Mouse (Mus musculus) embryonic stem cell, embryonic (primary cell): ENCODE measurements at regions not wholly inside any gene's neighbourhood (a gene's known extent, or its start where the extent isn't known, plus 50 kb on each side); places are given as distances from the start of the nearest gene placed in this dataset.

Experiments used
- CTCF ChIA-PET, 4 experiments: fragments of 300-600 bp in 2 of 4; fragments of 350-600 bp in 2 of 4; sonication (Branson Sonifier 250); formaldehyde crosslinking; loops; one replicate each; lab custom pipeline; 2022; ENCODE audit warnings: inconsistent platforms in 2 of 4; lab: Charles Lee
- POLR2A ChIA-PET, 4 experiments: fragments of 300-600 bp in 2 of 4; fragments of 350-600 bp in 2 of 4; sonication (Branson Sonifier 250); formaldehyde crosslinking; loops; one replicate each; lab custom pipeline; 2022; ENCODE audit warnings: antibody characterized with exemption in 4 of 4, inconsistent platforms in 1 of 4; lab: Charles Lee

- POLR2A ChIA-PET, result no interaction called here
- CTCF ChIA-PET, result interaction anchor here in 1 of 4 experiments (0.6 kb wide), 2 partner anchors 14 to 87 kb away, joined by 3 to 4 read pairs; no protein-coding TSS in a partner anchor
Measured at GRCm38 (mm10) chr13:59976425-59976824, 153.5 kb upstream of the Tut7 start.

DNA sequence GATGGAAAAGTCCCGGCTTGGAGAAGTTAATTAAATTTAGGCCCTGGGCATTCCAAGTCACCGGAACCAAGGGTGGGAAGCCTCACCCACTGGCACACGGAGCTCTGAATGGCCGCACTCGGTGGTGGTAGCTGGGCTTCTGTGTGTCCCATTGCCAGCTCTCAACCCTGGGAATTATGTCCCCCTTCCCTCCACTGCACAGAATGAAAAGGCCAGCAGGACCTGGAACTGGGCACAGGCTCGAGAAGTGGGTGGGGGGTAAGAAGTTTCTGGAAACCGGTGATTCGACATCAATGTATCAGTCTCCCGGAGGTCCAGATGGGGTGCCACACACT lies 149.1 kb upstream of the Tut7 start:
- ChIA-PET POLR2A (interaction anchor here in 2 of 4 experiments (1.0 kb wide), 2 partner anchors 8 to 205 kb away, joined by 3 read pairs; partner anchors contain the start of gene Gas1 (in 1 of the 2)), CTCF (no interaction called here)

DNA sequence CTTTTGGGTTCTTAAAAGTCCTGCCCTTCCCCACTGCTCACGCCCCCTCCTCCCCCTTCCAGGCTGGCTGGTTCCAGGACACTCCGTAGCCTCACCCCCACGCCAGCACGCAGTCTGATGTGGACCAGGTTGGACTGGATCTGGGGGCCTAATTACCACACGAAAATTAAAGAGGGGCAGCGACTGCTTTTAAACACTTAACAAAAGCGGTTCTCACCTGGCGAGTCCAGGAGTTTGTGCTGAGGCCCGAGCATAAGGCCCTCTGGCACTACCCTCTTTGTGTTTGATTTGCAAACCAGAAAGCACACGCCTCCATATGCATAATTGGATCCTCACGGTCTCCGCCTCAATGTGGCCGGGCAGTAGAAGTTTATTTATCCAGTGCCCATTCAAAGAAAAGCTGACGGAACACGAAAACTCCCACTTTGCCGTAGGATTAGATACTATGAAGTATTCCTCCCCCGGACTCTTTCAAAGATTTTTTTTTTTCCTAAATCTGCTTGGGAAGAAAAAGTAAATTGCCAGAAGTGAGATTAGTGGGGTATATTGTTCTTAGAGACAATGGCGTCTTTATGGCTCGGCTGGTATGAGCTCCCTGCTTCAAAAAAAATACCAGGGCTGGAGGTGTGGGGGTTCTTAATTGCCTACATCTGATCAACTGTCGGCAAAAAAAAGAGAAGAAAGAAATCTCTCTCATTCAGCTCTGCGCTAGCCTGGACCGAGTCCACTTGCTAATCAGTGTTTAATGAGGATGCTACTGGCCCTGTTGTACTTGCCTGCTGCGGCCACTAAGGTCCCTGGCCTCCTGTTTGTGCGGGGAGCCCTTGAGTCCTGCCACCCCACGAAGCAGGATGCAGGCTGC lies 148.5 kb upstream of the Tut7 start:
- ChIA-PET POLR2A (interaction anchor here in 1 of 4 experiments (1.0 kb wide), 1 partner anchor 8 kb away, joined by 3 read pairs; no protein-coding TSS in a partner anchor), CTCF (no interaction called here)

GRCm38 (mm10) chr13:59970430-59970829 lies 147.5 kb upstream of the Tut7 start:
- POLR2A ChIA-PET, result no interaction called here

DNA sequence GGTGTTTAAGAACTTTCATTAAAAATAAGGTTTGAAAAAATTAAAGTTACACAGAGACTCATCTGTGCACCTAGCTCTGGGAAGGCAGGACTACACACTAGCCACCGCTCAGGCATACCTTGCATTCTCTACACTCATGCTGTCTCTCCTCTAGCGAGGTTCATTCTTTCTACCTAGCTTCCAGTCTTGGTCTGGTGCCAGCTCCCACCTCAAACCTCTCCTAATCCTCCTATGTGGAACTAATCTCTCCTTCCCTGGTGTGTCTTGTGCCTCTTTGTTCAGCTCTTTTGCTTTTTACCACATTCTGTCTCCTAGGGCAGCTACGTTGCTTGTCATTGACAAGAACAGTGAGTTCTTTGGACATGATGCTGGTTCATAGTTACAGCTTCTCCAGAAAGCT lies 146.5 kb upstream of the Tut7 start:
- CTCF ChIA-PET, result no interaction called here
- POLR2A ChIA-PET, result no interaction called here

More at GRCm38 (mm10) chr13:59970430-59970829, 147.5 kb upstream of the Tut7 start:
- CTCF ChIA-PET, result no interaction called here

GRCm38 (mm10) chr13:59968584-59969240 lies 145.8 kb upstream of the Tut7 start:
- ChIA-PET POLR2A (no interaction called here), CTCF (no interaction called here)

DNA sequence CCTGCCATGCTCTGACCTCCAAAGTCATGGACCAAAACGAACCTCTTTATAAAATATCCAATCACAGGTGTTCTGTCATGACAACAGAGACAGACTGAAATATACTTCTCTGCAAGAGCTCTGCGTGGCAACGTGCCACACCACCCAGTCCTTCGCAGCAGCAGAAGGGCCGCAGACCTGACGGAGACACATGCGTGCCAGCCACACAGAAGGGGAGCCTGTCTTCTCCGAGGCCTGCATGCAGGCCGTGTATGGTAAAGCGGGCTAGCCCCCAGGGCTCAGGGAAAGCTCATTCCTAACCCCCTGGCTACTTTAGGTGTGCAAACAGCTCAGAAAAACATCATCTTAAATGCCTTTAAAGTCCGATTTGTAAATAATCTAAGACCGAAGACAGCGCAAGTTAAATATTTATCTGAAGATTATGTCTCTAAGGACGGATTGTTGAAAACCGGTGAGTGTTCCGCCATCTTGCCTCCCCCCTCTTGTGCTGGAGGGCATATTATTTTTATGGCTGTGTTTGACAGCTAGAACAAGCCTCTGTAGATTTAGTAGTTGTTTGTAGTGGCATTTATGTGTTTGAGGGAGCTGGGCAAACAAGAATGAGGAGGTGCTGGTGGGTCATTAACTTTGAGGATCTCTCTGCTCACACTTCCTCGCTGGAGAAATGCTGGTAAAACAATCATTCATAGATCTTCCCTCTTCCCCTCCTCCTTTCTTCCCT lies 143.7 kb upstream of the Tut7 start:
- POLR2A ChIA-PET, result no interaction called here
- CTCF ChIA-PET, result no interaction called here

DNA sequence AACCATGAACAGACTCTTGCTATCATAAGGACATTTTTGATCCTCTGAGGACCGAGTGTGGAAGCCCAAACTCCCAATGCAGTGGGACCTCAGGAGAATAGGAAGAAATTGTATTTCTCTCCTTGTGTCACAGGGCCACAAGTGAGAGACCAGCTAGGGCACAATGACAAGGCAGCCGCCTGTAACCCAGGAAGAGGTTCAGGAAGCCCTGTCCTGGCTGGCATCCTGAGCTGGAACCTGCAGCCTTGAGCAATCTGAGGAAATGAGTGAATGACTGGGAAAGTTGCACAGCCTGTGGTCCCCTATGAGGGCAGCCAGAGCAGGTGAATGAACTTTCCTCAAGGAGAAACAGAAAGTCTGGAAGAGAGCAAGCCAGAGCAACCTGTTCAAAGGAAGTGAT lies 142.0 kb upstream of the Tut7 start:
- ChIA-PET CTCF (no interaction called here), POLR2A (no interaction called here)

DNA sequence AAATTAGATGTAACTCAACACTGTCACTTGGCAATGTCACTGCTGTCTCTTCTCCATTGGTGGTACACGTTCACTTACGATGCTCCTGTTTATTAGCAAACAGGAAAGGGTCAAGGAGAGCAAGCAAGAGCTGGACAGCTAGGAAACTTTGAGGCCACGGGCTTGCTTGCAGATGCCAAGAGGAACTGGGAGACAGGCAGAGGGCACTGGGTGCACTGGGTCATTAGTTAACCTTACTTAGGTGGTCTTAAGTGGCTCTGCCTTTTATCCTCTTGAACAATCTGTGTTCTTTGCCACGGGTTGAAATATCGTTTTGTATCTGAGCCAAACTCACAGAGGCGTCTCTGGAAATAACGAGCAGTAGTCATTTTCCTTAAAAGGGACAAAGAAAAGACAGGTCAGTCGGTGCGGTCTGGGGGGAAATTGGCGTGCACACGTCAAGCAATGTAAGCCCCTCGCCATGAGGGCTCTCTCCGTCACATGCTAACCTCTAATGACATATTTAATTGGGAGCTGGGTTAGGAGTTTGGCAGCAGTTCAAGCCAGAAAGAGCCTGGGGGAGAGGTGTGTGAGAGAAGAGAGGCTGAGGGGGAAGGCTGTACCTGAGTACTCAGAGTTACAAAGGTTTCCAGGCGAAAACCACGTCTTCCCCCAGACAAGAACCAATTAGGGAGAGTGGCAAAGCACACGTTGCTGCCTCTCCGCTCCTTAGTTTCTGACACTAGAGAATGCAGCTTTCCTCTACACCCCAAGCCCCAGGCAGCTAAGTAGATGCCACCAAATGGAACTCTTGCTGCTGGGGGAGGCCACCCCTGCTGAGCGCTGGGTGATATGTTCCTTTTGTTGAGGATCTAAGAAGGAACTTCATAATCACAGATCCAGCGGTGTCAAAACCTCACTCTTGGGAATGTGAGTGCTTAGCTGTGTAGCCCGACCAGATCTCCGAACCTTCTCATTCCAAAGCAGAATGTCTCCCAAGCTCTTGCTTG lies 140.0 kb upstream of the Tut7 start:
- CTCF ChIA-PET, result interaction anchor here in 1 of 4 experiments (0.5 kb wide), 1 partner anchor 14 kb away, joined by 4 read pairs; no protein-coding TSS in a partner anchor
- POLR2A ChIA-PET, result interaction anchor here in 2 of 4 experiments (0.5 to 0.9 kb wide), 2 partner anchors 14 to 267 kb away, joined by 3 to 7 read pairs; no protein-coding TSS in a partner anchor

DNA sequence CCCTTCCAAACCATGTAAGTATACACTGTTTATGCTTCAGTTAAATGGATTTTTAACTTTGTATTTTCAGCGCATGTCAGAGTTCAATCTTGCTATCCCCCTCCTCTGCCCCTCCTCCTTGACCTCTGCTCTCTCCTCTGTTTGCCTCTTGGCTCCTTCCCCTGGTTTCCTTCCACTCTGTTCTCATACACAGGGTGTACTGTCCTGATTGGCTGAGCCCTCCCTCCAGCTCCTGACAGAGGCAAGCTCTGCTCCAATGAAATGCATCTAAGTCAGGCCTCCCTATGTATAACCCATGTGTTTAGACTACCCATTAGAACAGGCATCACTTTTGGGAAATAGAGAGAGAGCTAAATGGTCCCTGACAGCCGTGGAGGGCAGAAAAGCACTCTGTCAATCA lies 133.5 kb upstream of the Tut7 start:
- ChIA-PET CTCF (interaction anchor here in 1 of 4 experiments (0.6 kb wide), 1 partner anchor 376 kb away, joined by 12 read pairs; no protein-coding TSS in a partner anchor), POLR2A (interaction anchor here in 2 of 4 experiments (0.7 to 0.8 kb wide), 2 partner anchors 9 to 317 kb away, joined by 3 read pairs; no protein-coding TSS in a partner anchor)

DNA sequence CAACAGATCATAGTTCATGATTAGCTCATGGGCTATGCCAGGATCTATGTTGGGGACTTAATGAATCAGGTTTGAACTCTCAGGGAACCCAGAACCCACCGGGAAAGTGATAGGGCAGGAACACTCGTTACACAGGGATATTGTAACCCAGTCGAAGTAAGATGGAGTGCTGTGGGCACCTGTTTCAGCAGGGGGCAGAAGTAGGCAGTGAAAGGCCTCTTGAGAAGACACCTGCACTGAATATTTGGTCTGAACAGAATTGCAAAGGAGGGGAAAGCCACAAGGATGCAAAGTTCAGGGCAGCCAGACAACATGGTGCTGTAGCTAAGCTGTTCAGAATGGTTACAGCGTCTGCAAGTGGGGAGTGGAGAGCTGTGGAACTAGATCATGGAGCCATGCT lies 129.9 kb upstream of the Tut7 start:
- ChIA-PET POLR2A (no interaction called here), CTCF (no interaction called here)

- ChIA-PET CTCF (no interaction called here), POLR2A (interaction anchor here in 1 of 4 experiments (0.7 kb wide), 1 partner anchor 214 kb away, joined by 3 read pairs; no protein-coding TSS in a partner anchor)
Measured at GRCm38 (mm10) chr13:59952116-59952515, 129.2 kb upstream of the Tut7 start.

DNA sequence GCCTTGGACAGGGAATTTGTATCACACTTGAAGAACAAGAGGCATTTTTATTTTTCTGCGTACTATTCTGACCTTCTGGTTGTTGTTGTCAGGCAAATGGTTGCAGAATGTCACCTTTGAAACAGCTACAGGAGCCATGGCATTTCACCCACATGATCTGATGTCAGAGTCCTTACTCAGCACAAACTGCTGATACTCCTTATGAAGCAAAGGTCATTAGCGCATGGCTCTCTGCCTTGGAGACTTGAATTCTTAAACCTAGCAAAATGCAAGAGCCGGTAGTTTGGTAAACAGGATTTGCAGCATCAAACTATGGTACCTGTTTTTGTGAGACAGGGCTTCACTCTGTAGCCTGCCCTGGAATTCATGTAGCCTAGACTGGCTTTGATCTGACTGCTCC lies 127.3 kb upstream of the Tut7 start:
- POLR2A ChIA-PET, result no interaction called here
- CTCF ChIA-PET, result no interaction called here

DNA sequence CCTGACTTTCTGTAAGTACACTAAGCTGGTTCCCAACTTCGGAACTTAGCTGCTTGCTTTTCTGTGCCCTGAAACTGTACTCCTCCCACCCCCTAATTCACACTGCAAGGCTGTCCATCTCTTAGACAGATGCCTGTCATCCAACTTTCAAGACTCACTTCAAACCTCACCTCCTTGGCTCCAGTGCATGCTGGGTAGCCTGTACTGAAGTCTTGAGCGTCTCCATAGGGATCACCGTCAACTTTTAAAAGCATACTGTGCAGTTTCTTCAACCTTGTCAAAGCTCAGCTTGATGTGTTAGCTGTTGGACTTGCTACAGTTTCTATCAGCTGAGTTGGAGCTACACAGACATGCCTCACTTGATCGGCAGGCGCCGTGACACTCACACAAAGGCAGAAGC lies 126.5 kb upstream of the Tut7 start:
- CTCF ChIA-PET, result no interaction called here
- POLR2A ChIA-PET, result interaction anchor here in 2 of 4 experiments (0.6 kb wide), 3 partner anchors 47 to 948 kb away, joined by 3 to 5 read pairs (median 4); partner anchors contain the start of gene Ctla2b (in 1 of the 2)

DNA sequence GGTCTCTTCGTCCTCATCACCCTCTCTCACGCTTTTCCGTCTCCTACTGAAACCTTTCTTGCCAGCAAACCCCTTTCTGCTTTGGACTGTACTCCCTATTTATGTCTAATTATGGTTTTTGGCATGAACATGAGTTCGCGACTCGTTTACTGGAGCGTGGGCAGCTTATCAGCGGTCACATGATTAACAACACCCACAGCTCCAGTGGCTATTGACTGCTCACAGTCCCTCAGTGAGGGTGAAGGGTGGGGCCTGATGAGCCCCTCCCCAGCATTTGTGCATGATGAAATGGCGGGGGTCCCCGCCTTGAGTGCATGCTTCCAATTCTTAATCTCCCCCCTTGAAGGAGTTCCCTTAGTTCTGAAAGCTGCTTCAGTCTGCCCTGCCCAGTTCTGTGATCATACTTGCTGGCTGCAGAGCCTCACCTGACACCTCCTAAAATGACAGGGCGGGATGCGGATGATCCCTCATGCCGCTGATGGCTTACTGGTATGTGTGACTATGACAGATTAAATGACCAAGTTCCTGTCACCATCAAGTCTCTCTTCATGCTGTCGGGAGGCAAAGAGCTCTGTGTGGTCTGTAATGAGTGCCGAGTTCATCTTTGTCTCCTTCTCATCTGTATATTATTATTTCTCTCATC lies 125.7 kb upstream of the Tut7 start:
- CTCF ChIA-PET, result no interaction called here
- POLR2A ChIA-PET, result interaction anchor here in 1 of 4 experiments (0.6 kb wide), 1 partner anchor 48 kb away, joined by 3 read pairs; no protein-coding TSS in a partner anchor

GRCm38 (mm10) chr13:59947461-59947860 lies 124.5 kb upstream of the Tut7 start:
- CTCF ChIA-PET, result interaction anchor here in 2 of 4 experiments (0.5 to 0.8 kb wide), 3 partner anchors 10 to 607 kb away, joined by 3 read pairs; no protein-coding TSS in a partner anchor
- POLR2A ChIA-PET, result interaction anchor here in 1 of 4 experiments (1.2 kb wide), 1 partner anchor 9 kb away, joined by 3 read pairs; no protein-coding TSS in a partner anchor

GRCm38 (mm10) chr13:59946509-59946908 lies 123.6 kb upstream of the Tut7 start:
- ChIA-PET POLR2A (no interaction called here), CTCF (no interaction called here)
